Mouse (Mus musculus): ENCODE measurements around the gene Abhd8. TPM values are rescaled to one million over a fixed set of nuclear protein-coding genes. Genes with fewer than 3 reads are reported as not detected.

Abhd8 gene
- polyA plus RNA-seq, 1 experiment from 2014 or later: 95.7 TPM

DNA sequence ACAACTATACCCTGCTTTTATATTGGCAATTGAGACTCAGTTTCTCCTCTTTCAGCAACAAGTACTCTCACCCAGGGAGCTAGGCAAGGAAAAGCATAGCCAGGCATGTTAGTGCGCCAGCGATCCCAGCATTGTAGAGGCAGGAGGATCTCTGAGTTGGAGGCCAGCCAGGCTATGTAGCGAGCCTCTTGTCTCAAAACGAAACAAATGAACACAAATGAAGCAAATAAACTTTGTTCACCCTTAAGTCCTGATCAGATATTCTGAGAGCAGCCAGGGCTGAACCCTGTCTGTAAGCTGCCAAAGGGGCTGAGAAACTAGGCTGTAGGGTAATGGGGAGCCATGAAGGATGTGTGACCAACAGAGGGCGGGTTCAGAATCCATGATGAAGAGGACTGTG lies 32.4 kb upstream of the Abhd8 start:
- Histone ChIP-seq H3K27me3 (no peaks in the 10 kb centered on the region), H3K4me1 (peaks cover 6% of the 10 kb centered on the region; the same call in 1 of the 2 replicates), H3K9me3 (replicated peaks) (no peaks in the 10 kb centered on the region), H3K9ac (no peak overlapping the region), H3K4me3 (no peak overlapping the region), H3K27ac (0 out of 2 replicates have a peak overlapping the region, but pooled peaks have one; percentile 15), H3K36me3 (ENCODE audit: poor library complexity, severe bottlenecking) (peaks cover 37% of the 10 kb centered on the region), H3K4me2 (no peak overlapping the region)
- WGBS: 91% methylated on average over 5 of the region's 5 CpGs
- ATAC-seq: no peak

DNA sequence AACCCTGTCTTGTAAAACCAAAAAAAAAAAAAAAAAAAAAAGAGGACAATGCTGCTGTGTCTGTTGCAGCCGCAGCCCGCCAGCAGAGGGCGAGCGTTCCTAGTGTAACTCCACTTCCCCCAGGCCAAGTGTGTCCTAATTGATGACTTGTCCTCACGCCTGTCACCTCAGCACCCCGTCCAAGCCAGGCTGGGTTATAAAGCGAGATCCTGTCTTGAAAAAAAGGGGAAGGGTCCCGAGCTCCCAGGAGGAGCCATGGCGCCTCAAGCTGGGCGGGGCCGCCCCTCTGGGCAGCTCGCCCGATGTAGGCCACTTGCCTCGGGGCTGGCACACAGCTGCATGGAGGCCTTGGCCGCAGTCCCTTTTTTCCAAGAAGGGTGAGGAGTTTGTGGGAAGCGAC lies 31.6 kb upstream of the Abhd8 start:
- H3K4me2 ChIP-seq: peak overlapping the region; percentile 14; the same call in 1 of the 2 replicates
- H3K27ac ChIP-seq: no peak overlapping the region
- peaks cover 42% of the 10 kb centered on the region for H3K36me3 ChIP-seq (ENCODE audit: poor library complexity, severe bottlenecking)
- no peak overlapping the region for H3K9ac ChIP-seq
- H3K27me3 ChIP-seq: no peaks in the 10 kb centered on the region
- ATAC-seq: peak; percentile 75
- H3K4me1 ChIP-seq: peaks cover 8% of the 10 kb centered on the region
- WGBS: 27% methylated on average over 16 of the region's 16 CpGs
- H3K9me3 ChIP-seq (replicated peaks): no peaks in the 10 kb centered on the region
- H3K4me3 ChIP-seq: no peak overlapping the region

DNA sequence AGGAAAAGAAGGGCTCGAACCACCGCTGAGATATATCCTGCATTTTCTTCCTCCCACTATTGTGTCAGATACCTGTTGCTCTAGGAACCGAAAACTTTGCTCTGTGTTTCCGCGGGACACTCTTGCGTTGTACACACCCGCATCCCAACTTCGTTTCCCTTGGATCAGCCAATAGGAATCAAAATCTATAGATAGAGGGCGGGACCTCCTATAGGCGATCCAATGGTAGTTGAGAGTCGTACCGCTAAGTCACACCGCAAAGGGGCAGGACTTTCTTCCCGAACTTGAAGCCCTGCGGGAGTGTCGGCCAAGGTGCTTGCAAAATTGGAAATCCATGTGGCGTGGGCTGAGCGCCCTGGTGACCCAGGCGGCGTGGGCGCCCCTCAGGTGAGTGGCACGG lies 25.0 kb upstream of the Abhd8 start:
- Histone ChIP-seq H3K4me2 (peak overlapping the region; percentile 100), H3K9ac (peak overlapping the region; percentile 79), H3K27ac (peak overlapping the region; percentile 76; the same call in 1 of the 2 replicates), H3K4me3 (peak overlapping the region; percentile 82), H3K4me1 (peaks cover 50% of the 10 kb centered on the region), H3K27me3 (no peaks in the 10 kb centered on the region), H3K9me3 (replicated peaks) (no peaks in the 10 kb centered on the region), H3K36me3 (ENCODE audit: poor library complexity, severe bottlenecking) (peaks cover 41% of the 10 kb centered on the region)
- 1% methylated on average over 22 of the region's 22 CpGs for WGBS
- peak; percentile 91 for ATAC-seq

DNA sequence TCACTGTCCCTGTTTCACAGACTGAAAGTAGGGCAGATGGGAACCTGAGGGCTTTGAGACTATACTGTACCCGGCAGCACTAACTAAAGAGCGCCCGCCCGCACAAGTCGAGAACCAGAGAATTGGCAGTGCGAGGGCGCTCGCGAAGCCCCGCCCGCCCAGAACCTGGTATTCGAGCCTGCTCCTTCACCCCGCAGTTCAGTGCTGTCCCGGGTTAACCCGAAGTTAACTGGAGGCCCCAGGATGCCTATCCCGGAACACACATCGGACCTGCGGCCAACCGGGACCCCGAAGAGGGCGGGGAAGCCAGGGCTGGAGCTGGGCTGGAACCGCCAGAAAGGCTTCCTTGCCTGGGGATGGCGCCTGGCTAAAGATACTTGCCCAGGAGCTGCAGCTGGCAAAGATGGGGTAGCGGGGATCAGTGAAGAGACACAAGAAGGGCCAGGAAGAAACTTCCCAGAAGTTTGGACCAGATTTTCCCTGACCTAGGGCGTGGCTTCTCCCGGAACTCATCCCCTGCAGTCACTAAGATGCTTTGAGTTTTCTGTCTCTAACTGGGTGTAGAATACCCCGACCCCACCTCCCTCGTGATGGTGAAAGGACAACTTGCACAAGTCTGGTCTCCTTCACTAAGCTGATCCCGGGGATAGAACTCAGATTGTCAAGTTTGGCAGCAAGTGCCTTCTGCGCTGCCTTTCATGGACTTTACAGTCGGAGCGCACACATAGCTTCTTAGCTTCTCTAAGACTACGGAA lies 24.4 kb upstream of the Abhd8 start, which contains the start of gene Gtpbp3:
Gtpbp3 (plus strand) TSS at position 413 of the 755 bp plus-strand sequence.
- peak; percentile 41 for ATAC-seq
- Histone ChIP-seq H3K4me2 (peak within 1 kb of the TSS; percentile 100), H3K9ac (peak within 1 kb of the TSS; percentile 79), H3K27ac (peak within 1 kb of the TSS; percentile 76), H3K4me3 (peak within 1 kb of the TSS; percentile 82), H3K27me3 (no peaks in the 10 kb centered on the region), H3K9me3 (replicated peaks) (no peaks in the 10 kb centered on the region), H3K36me3 (ENCODE audit: poor library complexity, severe bottlenecking) (peaks cover 42% of the 10 kb centered on the region), H3K4me1 (peaks cover 54% of the 10 kb centered on the region)
- WGBS: under 1% methylated on average over 33 of the region's 33 CpGs

DNA sequence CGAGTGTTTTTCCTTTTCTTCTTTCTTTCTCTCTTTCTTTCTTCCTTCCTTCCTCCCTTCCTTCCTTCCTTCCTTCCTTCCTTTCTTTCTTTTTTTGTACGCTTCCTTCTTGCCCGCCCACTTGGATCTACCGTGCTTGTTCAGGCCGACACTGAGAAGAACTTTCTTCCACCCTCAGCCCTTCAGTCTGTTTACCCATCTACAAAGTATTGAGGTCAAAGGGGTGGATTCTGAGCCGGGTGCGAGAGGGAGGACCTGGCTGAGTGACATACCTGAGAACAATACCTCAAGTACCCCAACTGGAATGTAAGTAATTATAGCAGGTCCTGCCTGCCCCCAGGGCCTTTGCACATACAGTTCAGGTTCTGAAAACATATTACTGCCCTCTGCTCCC lies 22.7 kb upstream of the Abhd8 start:
- Histone ChIP-seq H3K27me3 (no peaks in the 10 kb centered on the region), H3K4me3 (peak overlapping the region; percentile 92), H3K9ac (peak overlapping the region; percentile 98), H3K36me3 (ENCODE audit: poor library complexity, severe bottlenecking) (peaks cover 41% of the 10 kb centered on the region), H3K9me3 (replicated peaks) (no peaks in the 10 kb centered on the region), H3K27ac (peak overlapping the region; percentile 57; the same call in 1 of the 2 replicates), H3K4me2 (peak overlapping the region; percentile 83), H3K4me1 (peaks cover 54% of the 10 kb centered on the region)
- no peak for ATAC-seq
- WGBS: 14% methylated on average over 7 of the region's 7 CpGs

DNA sequence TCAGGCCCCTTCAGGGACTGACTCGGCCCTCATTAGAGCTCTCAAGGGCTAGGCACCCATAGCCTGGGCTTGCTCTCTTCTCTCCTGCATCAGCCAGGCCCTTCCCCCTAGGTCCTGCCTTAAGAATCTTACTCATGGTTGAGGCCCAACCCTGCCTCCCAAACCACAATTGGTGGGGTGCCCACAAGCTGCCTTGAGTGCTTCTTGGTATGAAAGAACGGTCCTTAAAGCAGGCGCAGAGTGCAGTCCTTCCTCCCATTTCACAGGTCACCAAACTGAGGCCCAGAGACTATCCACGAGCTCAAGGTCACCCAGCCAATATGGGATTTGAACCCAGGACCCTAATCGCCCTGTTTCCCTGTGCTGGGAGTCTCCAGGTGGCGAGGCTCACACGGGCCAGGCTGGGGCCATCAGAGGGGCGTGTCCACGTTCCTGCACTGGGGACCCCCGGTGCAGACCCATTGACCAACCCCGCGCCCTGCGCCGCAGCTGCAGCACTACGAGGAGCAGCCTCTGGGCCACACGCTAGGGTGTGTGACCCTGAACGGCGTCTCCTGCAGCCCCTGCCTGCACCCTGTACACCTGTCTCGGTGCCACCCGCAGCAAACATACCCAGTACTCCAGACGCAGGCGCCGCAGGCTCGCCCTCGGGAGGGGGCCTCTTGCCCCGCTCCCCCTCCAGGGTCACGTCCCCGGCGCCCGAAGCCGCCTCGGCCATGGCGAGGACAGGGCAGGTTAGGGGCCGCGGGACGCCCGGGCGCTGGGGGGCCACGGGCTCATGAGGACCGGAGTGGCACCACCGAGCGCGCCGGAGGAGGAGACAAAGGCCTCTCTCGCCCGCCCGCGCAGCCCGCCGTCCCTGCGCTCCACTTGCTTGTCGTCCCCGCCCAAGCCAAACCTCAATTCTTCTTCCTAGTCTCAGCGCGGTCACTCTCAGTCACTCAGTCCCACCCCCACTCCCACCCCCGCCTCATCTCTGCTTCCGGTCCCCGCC lies 22.0 kb upstream of the Abhd8 start, which contains the start of gene Ano8:
Ano8 (minus strand) TSS at position 822 of the 994 bp plus-strand sequence.
- Histone ChIP-seq H3K27ac (peak within 1 kb of the TSS; percentile 91), H3K4me1 (peaks cover 54% of the 10 kb centered on the region), H3K36me3 (ENCODE audit: poor library complexity, severe bottlenecking) (peaks cover 44% of the 10 kb centered on the region), H3K4me2 (peak within 1 kb of the TSS; percentile 83), H3K9ac (peak within 1 kb of the TSS; percentile 98), H3K4me3 (peak within 1 kb of the TSS; percentile 92), H3K27me3 (no peaks in the 10 kb centered on the region), H3K9me3 (replicated peaks) (no peaks in the 10 kb centered on the region)
- ATAC-seq: peak; percentile 77
- 7% methylated on average over 37 of the region's 58 CpGs for WGBS

DNA sequence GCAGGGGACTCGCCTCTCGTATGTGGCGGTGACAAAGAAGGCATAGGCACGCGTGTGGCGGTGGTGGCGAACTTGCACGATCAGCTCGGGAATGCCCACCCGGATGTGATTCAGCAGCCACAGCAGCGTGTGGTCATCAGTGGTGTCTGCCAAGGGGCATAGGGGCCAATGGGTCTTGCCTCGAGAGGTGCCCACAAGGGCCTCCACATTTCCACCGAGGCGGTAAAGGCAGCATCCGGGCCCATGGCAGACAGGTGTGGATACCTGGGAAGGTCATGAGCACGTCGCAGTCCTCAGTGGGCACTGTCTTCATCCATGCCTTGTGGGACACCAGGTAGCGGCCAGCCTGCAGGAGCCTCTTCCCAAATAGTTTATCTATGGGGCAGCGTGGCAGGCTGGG lies 21.3 kb upstream of the Abhd8 start:
- H3K9me3 ChIP-seq (replicated peaks): no peaks in the 10 kb centered on the region

DNA sequence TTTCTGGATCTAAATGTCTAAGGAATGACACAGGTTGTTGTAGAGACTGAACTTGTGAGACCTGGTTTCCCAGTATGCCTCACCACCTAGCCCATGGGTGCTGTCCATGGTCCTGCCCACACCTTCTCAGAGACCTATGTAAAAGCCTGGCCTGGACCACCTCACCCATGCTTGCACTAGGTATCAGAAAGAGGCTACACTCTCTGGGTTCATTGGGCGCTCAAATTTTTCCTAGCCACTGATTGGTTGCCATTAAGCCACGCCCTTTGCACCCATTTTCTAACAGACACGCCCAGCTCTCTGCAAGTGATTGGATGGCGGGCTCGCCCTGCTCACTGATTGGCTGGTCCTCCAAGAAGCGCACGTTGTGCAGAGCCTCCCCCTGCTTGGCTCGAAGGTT lies 20.5 kb upstream of the Abhd8 start:
- Histone ChIP-seq H3K4me1 (peaks cover 40% of the 10 kb centered on the region), H3K9ac (no peak overlapping the region), H3K27ac (no peak overlapping the region), H3K4me2 (peak overlapping the region; percentile 83; the same call in 1 of the 2 replicates), H3K36me3 (ENCODE audit: poor library complexity, severe bottlenecking) (peaks cover 56% of the 10 kb centered on the region), H3K9me3 (replicated peaks) (no peaks in the 10 kb centered on the region), H3K27me3 (no peaks in the 10 kb centered on the region), H3K4me3 (peak overlapping the region; percentile 92)
- WGBS: 59% methylated on average over 8 of the region's 8 CpGs
- ATAC-seq: no peak

More for the DNA sequence above, 21.3 kb upstream of the Abhd8 start:
- Histone ChIP-seq H3K27me3 (no peaks in the 10 kb centered on the region), H3K4me2 (peak overlapping the region; percentile 83), H3K4me3 (peak overlapping the region; percentile 92), H3K36me3 (ENCODE audit: poor library complexity, severe bottlenecking) (peaks cover 48% of the 10 kb centered on the region), H3K27ac (peak overlapping the region; percentile 91; the same call in 1 of the 2 replicates), H3K9ac (peak overlapping the region; percentile 98), H3K4me1 (peaks cover 48% of the 10 kb centered on the region)
- 92% methylated on average over 19 of the region's 19 CpGs for WGBS
- ATAC-seq: no peak

DNA sequence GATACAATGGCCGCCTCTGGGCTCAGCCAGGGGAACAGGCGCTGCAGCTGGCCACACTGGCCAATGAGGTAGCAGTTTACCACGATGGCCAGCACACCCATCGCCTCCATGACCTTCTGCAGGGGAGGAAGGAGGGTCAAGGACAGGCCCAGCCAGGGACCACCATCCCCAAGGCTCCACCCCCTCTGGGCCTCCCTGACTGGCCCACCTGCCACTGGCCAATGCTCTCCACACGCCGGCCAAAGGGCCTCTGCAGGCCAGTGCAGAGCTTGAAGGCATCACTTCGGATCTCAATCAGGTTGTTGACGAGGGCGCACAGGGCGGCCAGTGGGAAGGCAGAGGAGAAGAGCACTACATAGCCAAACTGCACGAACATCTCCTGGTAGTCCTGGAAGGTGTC lies 15.5 kb upstream of the Abhd8 start:
- Histone ChIP-seq H3K9ac (no peak overlapping the region), H3K9me3 (replicated peaks) (no peaks in the 10 kb centered on the region), H3K4me2 (no peak overlapping the region), H3K4me3 (no peak overlapping the region), H3K36me3 (ENCODE audit: poor library complexity, severe bottlenecking) (peaks cover 80% of the 10 kb centered on the region), H3K4me1 (peaks cover 29% of the 10 kb centered on the region), H3K27ac (no peak overlapping the region), H3K27me3 (no peaks in the 10 kb centered on the region)
- no peak for ATAC-seq
- WGBS: 94% methylated on average over 11 of the region's 11 CpGs

DNA sequence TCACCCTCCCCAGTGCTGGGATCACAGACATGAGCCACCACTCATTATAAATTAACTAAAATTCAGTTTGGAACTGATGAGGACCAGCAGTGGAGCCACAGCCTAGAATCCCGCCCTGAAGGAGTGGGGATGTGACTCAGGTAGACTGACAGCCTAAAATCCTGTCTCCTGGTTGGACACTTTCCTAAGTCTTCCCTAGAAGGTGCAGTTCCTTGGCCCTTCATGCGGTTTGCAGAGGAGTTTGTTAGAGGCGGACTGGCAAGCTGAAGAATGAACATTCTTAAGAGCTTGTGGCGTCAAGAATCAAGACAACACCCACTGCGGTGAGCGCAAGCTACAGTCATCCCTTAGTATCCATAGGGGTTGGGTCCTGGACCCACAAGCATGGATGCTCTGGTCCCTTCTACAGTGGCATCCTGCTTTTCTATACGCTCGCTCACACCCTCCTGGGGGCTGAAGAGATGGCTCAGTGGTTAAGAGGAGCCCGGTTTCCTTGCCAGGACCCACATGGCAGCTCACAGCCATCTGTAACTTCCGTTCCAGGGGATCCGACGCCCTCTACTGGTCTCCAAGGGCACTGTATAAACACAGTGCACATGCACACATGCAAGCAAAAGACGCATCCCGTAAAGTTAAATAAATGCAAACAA lies 13.9 kb upstream of the Abhd8 start:
- peaks cover 81% of the 10 kb centered on the region for H3K36me3 ChIP-seq (ENCODE audit: poor library complexity, severe bottlenecking)

More for the DNA sequence above, 13.9 kb upstream of the Abhd8 start:
- Histone ChIP-seq H3K27me3 (no peaks in the 10 kb centered on the region), H3K9ac (peak overlapping the region; percentile 78), H3K4me3 (peak overlapping the region; percentile 54), H3K4me2 (peak overlapping the region; percentile 87), H3K4me1 (peaks cover 21% of the 10 kb centered on the region), H3K9me3 (replicated peaks) (no peaks in the 10 kb centered on the region), H3K27ac (peak overlapping the region; percentile 89)
- WGBS: 37% methylated on average over 14 of the region's 14 CpGs
- 0 out of 2 replicates have a peak, but pooled peaks have one; percentile 9 for ATAC-seq
